Mouse (Mus musculus) liver, adult 2 months (tissue): ENCODE results near the gene Soga1. TPM values are rescaled to one million over a fixed set of nuclear protein-coding genes. Genes with fewer than 3 reads are reported as not detected.

Source experiments
- DNase-seq: peaks from one replicate; pipeline ENCODE4 v3.0.0-alpha.2; 2011; ENCODE audit warnings: low read depth, low spot score; ENCODE audit errors: extremely low read depth
- H3K27ac ChIP-seq: fragments of 200-500 bp; replicated peaks from 2 replicates; pipeline ENCODE4 v1.5.1; 2012; ENCODE audit warnings: low read depth, mild to moderate bottlenecking, control low read depth, inconsistent platforms, low read length; ENCODE audit not compliant: insufficient read depth
- H3K27me3 ChIP-seq: fragments of 200-500 bp; 2 replicates; pipeline ENCODE4 v1.6.1; 2012; ENCODE audit warnings: mild to moderate bottlenecking, moderate library complexity, low read length, inconsistent platforms; ENCODE audit not compliant: control insufficient read depth, insufficient read depth
- H3K36me3 ChIP-seq: fragments of 200-500 bp; 2 replicates; pipeline ENCODE4 v1.6.1; 2012; ENCODE audit warnings: low read length, inconsistent platforms; ENCODE audit not compliant: control insufficient read depth, insufficient read depth
- H3K4me1 ChIP-seq: fragments of 200-500 bp; 2 replicates; pipeline ENCODE4 v1.6.1; 2011; ENCODE audit warnings: low read length; ENCODE audit not compliant: control insufficient read depth, insufficient read depth
- H3K4me3 ChIP-seq: fragments of 200-500 bp; 2 replicates; pipeline ENCODE4 v1.5.1; 2011; ENCODE audit warnings: low read depth, mild to moderate bottlenecking, control low read depth, low read length, moderate library complexity; ENCODE audit not compliant: insufficient read depth
- H3K79me2 ChIP-seq: fragments of 200-500 bp; 2 replicates; pipeline ENCODE4 v1.6.1; 2012; ENCODE audit warnings: inconsistent platforms, mild to moderate bottlenecking, low read length, moderate library complexity; ENCODE audit not compliant: control insufficient read depth, insufficient read depth
- H3K9ac ChIP-seq: fragments of 200-500 bp; 2 replicates; pipeline ENCODE4 v1.6.1; 2012; ENCODE audit warnings: low read depth, mild to moderate bottlenecking, control low read depth, inconsistent platforms, low read length
- CTCF ChIP-seq: fragments of 200-500 bp; IDR thresholded peaks from 2 replicates; pipeline ENCODE4 v1.5.1; 2011; ENCODE audit warnings: low read depth, low read length, control low read depth
- POLR2A ChIP-seq: fragments of 200-500 bp; IDR thresholded peaks from 2 replicates; pipeline ENCODE4 v1.6.1; 2011; ENCODE audit warnings: low read length, control low read depth; ENCODE audit not compliant: insufficient read depth; ENCODE audit errors: extremely low read depth
- WGBS: fragments of 180-500 bp; shearing (Covaris S2); methylation state at CpG from one replicate; pipeline ENCODE4 v1.1.7; 2018; 5-methylcytosine and 5-hydroxymethylcytosine counted together
- polyA plus RNA-seq: library from polyadenylated mRNA; depleted of rRNA; stranded (reverse); fragments of >200 nt; gene quantifications from 2 replicates; pipeline ENCODE4 v1.2.3, GENCODE M21; 2012
- total RNA-seq: library from RNA; depleted of rRNA; stranded (reverse); fragments of >200 nt; gene quantifications from 2 replicates; pipeline ENCODE4 v1.2.3, GENCODE M21; 2014

The Soga1 gene
- total and polyA plus RNA-seq, 2 experiments = 1.0 to 1.5 TPM

DNA sequence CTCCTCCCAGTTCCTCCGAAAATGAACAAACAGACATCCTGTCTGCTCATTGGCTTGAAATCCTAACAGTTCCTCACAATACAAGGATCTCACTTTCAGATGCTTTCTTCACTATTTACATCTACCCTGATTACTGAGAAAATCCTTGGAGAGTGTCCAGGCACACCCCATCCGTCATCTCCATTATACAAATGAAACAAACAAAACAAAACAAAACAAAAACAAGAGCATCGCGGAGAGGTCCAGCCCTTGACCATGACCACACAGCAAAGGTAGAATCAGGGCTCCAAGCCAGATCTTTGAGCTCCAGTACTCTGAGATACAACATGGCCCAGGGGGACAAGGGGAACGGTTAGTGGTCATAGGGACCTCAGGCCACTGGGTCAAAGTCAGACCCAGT lies 4.3 kb downstream of the Soga1 start:
- 66% methylated on average over 5 of the region's 5 CpGs for WGBS
- H3K9ac ChIP-seq = no peak overlapping the region
- H3K79me2 ChIP-seq = peaks cover 4% of the 10 kb centered on the region; the same call in 1 of the 2 replicates
- TF ChIP-seq POLR2A (no peak), CTCF (no peak)
- no peak overlapping the region for H3K27ac ChIP-seq
- no peaks in the 10 kb centered on the region for H3K36me3 ChIP-seq
- no peak for DNase-seq
- H3K4me1 ChIP-seq = peaks cover 15% of the 10 kb centered on the region
- peaks cover 10% of the 10 kb centered on the region for H3K27me3 ChIP-seq
- no peak overlapping the region for H3K4me3 ChIP-seq

DNA sequence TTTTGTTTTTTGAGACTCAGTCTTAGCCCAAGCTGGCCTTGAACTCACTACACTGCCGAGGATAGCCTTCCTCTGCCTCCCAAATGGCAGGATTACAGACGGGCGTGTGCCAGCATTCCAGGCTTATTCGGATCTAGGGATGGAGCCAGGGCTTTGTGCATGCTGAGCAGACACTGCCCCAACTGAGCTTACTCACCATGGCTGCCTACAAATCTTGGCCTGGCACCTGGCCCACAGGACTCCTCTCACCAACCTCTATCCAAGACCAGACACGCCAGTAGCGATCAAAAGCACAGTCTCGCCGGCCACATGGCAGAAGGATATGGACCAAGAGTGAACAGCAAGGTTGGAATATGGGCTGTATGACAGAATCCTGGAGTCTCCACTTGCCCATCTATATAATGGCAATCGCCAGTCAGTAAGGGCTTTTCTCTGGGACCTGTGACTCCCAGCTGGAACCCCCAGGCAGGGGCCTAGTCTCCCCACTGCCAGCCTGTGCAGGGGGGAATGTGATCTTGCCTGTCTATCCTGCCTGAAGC lies 4.8 kb downstream of the Soga1 start:
- Histone ChIP-seq H3K36me3 (no peaks in the 10 kb centered on the region), H3K27ac (no peak overlapping the region), H3K9ac (no peak overlapping the region), H3K4me3 (no peak overlapping the region), H3K79me2 (peaks cover 4% of the 10 kb centered on the region; the same call in 1 of the 2 replicates), H3K27me3 (peaks cover 8% of the 10 kb centered on the region), H3K4me1 (peaks cover 18% of the 10 kb centered on the region)
- no peak for TF ChIP-seq POLR2A
- TF ChIP-seq CTCF = no peak
- WGBS = 79% methylated on average over 9 of the region's 9 CpGs
- DNase-seq = no peak

DNA sequence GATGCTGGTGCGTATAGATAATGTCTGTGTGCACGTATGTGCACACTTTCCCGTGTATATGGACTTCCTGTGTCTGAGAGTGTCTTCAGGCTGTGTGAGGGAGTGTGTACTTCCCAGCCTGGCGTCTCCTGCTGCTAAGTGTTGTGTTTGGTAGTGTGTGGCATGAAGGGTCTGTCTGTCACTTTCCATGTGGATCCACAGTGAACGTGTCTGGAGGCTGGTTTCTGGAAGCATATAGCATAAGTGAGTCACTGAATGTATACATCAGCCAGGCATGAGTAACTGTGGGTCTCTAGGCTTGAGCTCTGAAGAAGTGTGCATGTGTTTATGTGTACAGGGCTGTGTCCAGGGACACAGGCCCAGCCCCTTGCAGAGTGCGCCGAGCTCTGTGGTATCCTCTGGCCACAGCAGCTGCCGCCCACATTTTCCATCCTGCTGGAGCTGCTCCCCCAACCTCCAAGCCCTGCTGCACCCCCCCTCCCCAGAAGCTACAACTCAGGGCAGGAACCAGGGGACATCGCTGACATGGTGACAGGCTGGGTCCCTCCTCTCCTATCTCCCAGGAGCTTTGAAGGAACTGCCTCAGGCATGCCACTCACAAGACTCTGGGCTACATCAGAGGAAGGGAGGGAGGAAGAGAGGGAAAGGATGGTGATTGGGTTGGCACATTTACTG lies 5.5 kb downstream of the Soga1 start:
- Histone ChIP-seq H3K9ac (no peak overlapping the region), H3K27ac (no peak overlapping the region), H3K4me3 (no peak overlapping the region), H3K4me1 (peaks cover 21% of the 10 kb centered on the region), H3K79me2 (peaks cover 4% of the 10 kb centered on the region; the same call in 1 of the 2 replicates), H3K27me3 (peaks cover 5% of the 10 kb centered on the region; the same call in 1 of the 2 replicates), H3K36me3 (no peaks in the 10 kb centered on the region)
- DNase-seq = no peak
- 79% methylated on average over 9 of the region's 9 CpGs for WGBS
- TF ChIP-seq POLR2A (no peak), CTCF (no peak)

DNA sequence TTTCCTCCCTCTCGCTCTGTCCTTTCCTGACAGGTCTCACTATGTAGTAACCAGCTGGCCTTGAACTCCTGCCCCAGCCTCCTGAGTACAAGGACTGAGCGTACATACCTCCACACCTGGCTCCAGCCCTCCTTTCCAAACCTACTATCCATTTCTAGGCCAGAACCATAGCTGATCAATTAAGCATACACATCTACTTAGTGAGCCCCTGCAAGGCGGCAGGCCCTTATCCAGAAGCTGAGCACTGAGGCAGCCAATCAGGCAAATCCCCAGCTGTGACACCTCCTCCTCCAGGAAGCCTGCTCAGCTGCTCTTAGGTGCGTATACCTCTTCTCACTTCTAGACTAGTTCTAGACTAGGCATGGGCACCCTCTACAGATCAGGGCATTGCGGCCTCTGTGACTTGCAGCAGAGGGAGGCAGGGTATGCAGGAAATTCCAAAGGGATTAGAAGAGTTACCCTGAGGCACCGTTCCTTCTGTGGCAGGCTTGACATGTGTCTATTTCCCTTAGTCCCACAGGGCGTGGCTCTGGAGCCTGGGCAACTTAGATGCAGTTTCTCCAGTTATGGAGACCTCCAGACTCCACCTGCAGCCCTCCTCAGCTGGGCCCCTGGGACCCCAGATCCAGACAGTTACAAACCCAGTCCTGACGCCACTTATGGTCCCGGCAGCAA lies 6.6 kb downstream of the Soga1 start:
- DNase-seq = no peak
- no peaks in the 10 kb centered on the region for H3K27me3 ChIP-seq
- H3K9ac ChIP-seq = no peak overlapping the region
- peaks cover 21% of the 10 kb centered on the region for H3K4me1 ChIP-seq
- H3K4me3 ChIP-seq = no peak overlapping the region
- no peaks in the 10 kb centered on the region for H3K36me3 ChIP-seq
- TF ChIP-seq CTCF (no peak), POLR2A (no peak)
- H3K79me2 ChIP-seq = peaks cover 4% of the 10 kb centered on the region; the same call in 1 of the 2 replicates
- 74% methylated on average over 9 of the region's 9 CpGs for WGBS
- H3K27ac ChIP-seq = no peak overlapping the region

DNA sequence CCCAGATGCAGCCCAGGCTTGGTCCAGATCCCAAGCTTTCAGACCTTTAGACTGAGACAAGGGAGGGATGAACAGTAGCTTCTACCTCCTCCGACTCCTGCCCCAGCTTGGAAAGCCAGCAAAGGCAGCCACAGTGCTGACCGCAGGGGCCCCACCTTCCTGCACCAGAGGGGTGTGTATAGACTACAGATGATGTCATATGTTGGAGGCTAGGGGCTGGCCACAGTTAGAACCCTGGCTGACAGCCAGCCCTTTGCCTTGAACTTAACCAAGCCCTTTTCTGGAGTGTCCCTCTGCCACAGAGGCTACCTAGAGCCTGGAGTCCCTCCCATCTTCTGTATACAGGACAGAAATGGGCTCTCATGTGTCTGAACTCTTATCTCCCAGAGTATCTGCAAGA lies 7.5 kb downstream of the Soga1 start:
- no peak for DNase-seq
- H3K79me2 ChIP-seq = peaks cover 4% of the 10 kb centered on the region; the same call in 1 of the 2 replicates
- no peak overlapping the region for H3K27ac ChIP-seq
- TF ChIP-seq POLR2A = no peak
- no peaks in the 10 kb centered on the region for H3K36me3 ChIP-seq
- peaks cover 23% of the 10 kb centered on the region for H3K4me1 ChIP-seq
- no peak overlapping the region for H3K9ac ChIP-seq
- no peak overlapping the region for H3K4me3 ChIP-seq
- 53% methylated on average over 2 of the region's 2 CpGs for WGBS
- H3K27me3 ChIP-seq = no peaks in the 10 kb centered on the region
